Mouse (Mus musculus): Measurements from ENCODE around the gene Clec4a1. TPM values are rescaled to one million over a fixed set of nuclear protein-coding genes. Genes with fewer than 3 reads are reported as not detected.

Gene Clec4a1
- polyA plus RNA-seq (2014; fragmentation: Nextera tagmentation; extraction: Ambion mirVana) = 0.70 and 0.72 TPM in 2 replicates

DNA sequence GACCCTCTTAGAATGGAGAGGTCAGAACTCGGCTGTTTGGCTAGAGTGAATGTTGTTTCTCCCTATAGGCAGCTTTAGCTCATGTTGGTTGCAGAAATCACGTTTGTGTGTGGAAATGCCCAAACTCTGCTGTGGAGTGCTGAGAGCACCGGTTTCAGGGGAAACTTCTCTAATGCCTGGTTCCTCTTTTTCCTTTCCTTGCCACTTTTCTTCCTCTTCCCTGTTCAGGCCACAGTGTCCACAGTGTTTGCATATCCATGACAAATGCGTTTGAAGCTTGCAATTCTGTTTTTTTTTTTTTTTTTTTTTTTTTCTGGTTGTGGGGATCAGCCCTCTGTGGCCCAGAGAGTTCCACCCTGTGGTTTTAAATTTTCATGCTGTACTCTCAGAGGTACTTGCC, at the start of gene Clec4a1:
Gene Clec4a1, plus strand, starts transcription at position 398 of the 400 bp plus-strand sequence.
- Histone ChIP-seq H3K9me3 (ENCODE audit: control insufficient read depth, low read length) (no peaks in the 10 kb centered on the region), H3K27me3 (ENCODE audit: control insufficient read depth, insufficient read depth, low read length) (no peaks in the 10 kb centered on the region), H3K27ac (ENCODE audit: low read depth, low read length) (no peak within 1 kb of the TSS), H3K4me2 (ENCODE audit: low read depth) (no peak within 1 kb of the TSS), H3K4me1 (ENCODE audit: control insufficient read depth, insufficient read depth, low read length) (no peaks in the 10 kb centered on the region), H3K9ac (ENCODE audit: low read length) (no peak within 1 kb of the TSS), H3K36me3 (ENCODE audit: control insufficient read depth, insufficient read depth, low read length) (no peaks in the 10 kb centered on the region), H3K4me3 (ENCODE audit: low read depth, low read length) (no peak within 1 kb of the TSS)
- DNase-seq (ENCODE audit: low spot score) (no peak), ATAC-seq (ENCODE audit: insufficient read depth, low FRiP score, low TSS enrichment) (no peak)
- 64% methylated on average over 4 of the region's 4 CpGs for WGBS

- H3K9ac ChIP-seq (ENCODE audit: low read length) = no peak overlapping the region
- ATAC-seq (ENCODE audit: insufficient read depth, low FRiP score, low TSS enrichment) = no peak
Observed at GRCm38 (mm10) chr6:122872800-122873199, 48.8 kb upstream of the Clec4a1 start.

GRCm38 (mm10) chr6:122873871-122874719, 47.6 kb upstream of the Clec4a1 start, which contains the start of gene Necap1:
TSS of gene Necap1 (plus strand) at chr6:122874474.
- Histone ChIP-seq H3K9me3 (ENCODE audit: control insufficient read depth, low read length) (no peaks in the 10 kb centered on the region), H3K9ac (ENCODE audit: low read length) (peak within 1 kb of the TSS; percentile 82), H3K36me3 (ENCODE audit: control insufficient read depth, insufficient read depth, low read length) (no peaks in the 10 kb centered on the region; the same call in 1 of the 2 replicates), H3K4me2 (ENCODE audit: low read depth) (peak within 1 kb of the TSS; percentile 55), H3K4me3 (ENCODE audit: low read depth, low read length) (peak within 1 kb of the TSS; percentile 89), H3K27ac (ENCODE audit: low read depth, low read length) (peak within 1 kb of the TSS; percentile 73), H3K27me3 (ENCODE audit: control insufficient read depth, insufficient read depth, low read length) (no peaks in the 10 kb centered on the region), H3K4me1 (ENCODE audit: control insufficient read depth, insufficient read depth, low read length) (peaks cover 5% of the 10 kb centered on the region; the same call in 1 of the 2 replicates)
- ATAC-seq (ENCODE audit: insufficient read depth, low FRiP score, low TSS enrichment) (peak; percentile 97), DNase-seq (ENCODE audit: low spot score) (peak; percentile 96)
- 9% methylated on average over 43 of the region's 43 CpGs for WGBS

More at GRCm38 (mm10) chr6:122872800-122873199, 48.8 kb upstream of the Clec4a1 start:
- WGBS = 93% methylated on average over 5 of the region's 5 CpGs
- Histone ChIP-seq H3K27ac (ENCODE audit: low read depth, low read length) (no peak overlapping the region), H3K4me1 (ENCODE audit: control insufficient read depth, insufficient read depth, low read length) (peaks cover 5% of the 10 kb centered on the region; the same call in 1 of the 2 replicates), H3K4me2 (ENCODE audit: low read depth) (no peak overlapping the region), H3K27me3 (ENCODE audit: control insufficient read depth, insufficient read depth, low read length) (no peaks in the 10 kb centered on the region), H3K9me3 (ENCODE audit: control insufficient read depth, low read length) (no peaks in the 10 kb centered on the region), H3K36me3 (ENCODE audit: control insufficient read depth, insufficient read depth, low read length) (no peaks in the 10 kb centered on the region), H3K4me3 (ENCODE audit: low read depth, low read length) (no peak overlapping the region)
- no peak for DNase-seq (ENCODE audit: low spot score)

GRCm38 (mm10) chr6:122874720-122875389, 46.8 kb upstream of the Clec4a1 start:
- Histone ChIP-seq H3K27me3 (ENCODE audit: control insufficient read depth, insufficient read depth, low read length) (no peaks in the 10 kb centered on the region), H3K9me3 (ENCODE audit: control insufficient read depth, low read length) (no peaks in the 10 kb centered on the region), H3K36me3 (ENCODE audit: control insufficient read depth, insufficient read depth, low read length) (no peaks in the 10 kb centered on the region; the same call in 1 of the 2 replicates), H3K27ac (ENCODE audit: low read depth, low read length) (peak overlapping the region; percentile 73), H3K4me2 (ENCODE audit: low read depth) (peak overlapping the region; percentile 55), H3K4me1 (ENCODE audit: control insufficient read depth, insufficient read depth, low read length) (peaks cover 5% of the 10 kb centered on the region; the same call in 1 of the 2 replicates), H3K4me3 (ENCODE audit: low read depth, low read length) (peak overlapping the region; percentile 89), H3K9ac (ENCODE audit: low read length) (peak overlapping the region; percentile 82)
- 0% methylated on average over 31 of the region's 31 CpGs for WGBS
- DNase-seq (ENCODE audit: low spot score) (no peak), ATAC-seq (ENCODE audit: insufficient read depth, low FRiP score, low TSS enrichment) (peak; percentile 66)

- H3K9me3 ChIP-seq (ENCODE audit: control insufficient read depth, low read length) = no peaks in the 10 kb centered on the region
- DNase-seq (ENCODE audit: low spot score) (no peak), ATAC-seq (ENCODE audit: insufficient read depth, low FRiP score, low TSS enrichment) (no peak)
- H3K27ac ChIP-seq (ENCODE audit: low read depth, low read length) = no peak overlapping the region
- 97% methylated on average over 7 of the region's 7 CpGs for WGBS
- H3K4me3 ChIP-seq (ENCODE audit: low read depth, low read length) = no peak overlapping the region
- no peak overlapping the region for H3K9ac ChIP-seq (ENCODE audit: low read length)
- peaks cover 16% of the 10 kb centered on the region for H3K36me3 ChIP-seq (ENCODE audit: control insufficient read depth, insufficient read depth, low read length)
- H3K27me3 ChIP-seq (ENCODE audit: control insufficient read depth, insufficient read depth, low read length) = no peaks in the 10 kb centered on the region
- H3K4me2 ChIP-seq (ENCODE audit: low read depth) = no peak overlapping the region
- H3K4me1 ChIP-seq (ENCODE audit: control insufficient read depth, insufficient read depth, low read length) = peaks cover 5% of the 10 kb centered on the region; the same call in 1 of the 2 replicates
Observed at GRCm38 (mm10) chr6:122879141-122879735, 42.4 kb upstream of the Clec4a1 start.

DNA sequence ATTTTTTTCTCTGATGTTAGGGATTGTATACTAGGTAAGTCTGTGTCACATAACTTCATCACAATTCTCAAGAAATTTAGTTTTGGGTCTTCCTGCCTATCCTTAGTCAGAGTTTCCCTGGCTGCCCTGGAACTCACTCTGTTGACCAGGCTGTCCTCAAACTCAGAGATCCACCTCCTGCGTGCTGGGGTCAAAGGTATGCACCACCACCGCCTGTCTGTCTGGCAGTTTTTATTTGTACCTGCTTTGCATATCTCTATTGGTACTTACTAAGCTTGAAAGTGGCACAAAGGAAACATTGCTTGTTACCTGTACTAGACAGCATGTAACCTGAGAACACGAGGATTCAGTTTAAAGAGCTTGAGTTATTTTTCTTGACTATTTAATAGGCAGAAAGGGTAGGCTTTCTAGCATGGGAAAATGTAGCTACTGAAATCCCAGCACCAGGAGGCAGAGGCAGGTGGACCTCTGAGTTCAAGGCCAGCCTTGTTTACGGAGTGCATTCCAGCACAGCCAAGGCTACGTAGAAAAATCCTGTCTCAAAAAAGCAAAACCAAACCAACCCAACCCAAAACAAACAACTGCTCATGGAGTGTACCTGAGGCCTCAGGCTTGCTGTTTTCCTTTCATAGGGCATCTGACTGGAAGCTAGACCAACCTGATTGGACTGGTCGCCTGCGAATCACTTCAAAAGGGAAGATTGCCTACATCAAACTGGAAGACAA, 41.7 kb upstream of the Clec4a1 start:
- DNase-seq (ENCODE audit: low spot score) (no peak), ATAC-seq (ENCODE audit: insufficient read depth, low FRiP score, low TSS enrichment) (no peak)
- H3K4me1 ChIP-seq (ENCODE audit: control insufficient read depth, insufficient read depth, low read length) = peaks cover 5% of the 10 kb centered on the region; the same call in 1 of the 2 replicates
- no peaks in the 10 kb centered on the region for H3K9me3 ChIP-seq (ENCODE audit: control insufficient read depth, low read length)
- no peak overlapping the region for H3K27ac ChIP-seq (ENCODE audit: low read depth, low read length)
- H3K27me3 ChIP-seq (ENCODE audit: control insufficient read depth, insufficient read depth, low read length) = no peaks in the 10 kb centered on the region
- no peak overlapping the region for H3K4me3 ChIP-seq (ENCODE audit: low read depth, low read length)
- no peak overlapping the region for H3K9ac ChIP-seq (ENCODE audit: low read length)
- peaks cover 18% of the 10 kb centered on the region for H3K36me3 ChIP-seq (ENCODE audit: control insufficient read depth, insufficient read depth, low read length)
- 92% methylated on average over 7 of the region's 7 CpGs for WGBS
- H3K4me2 ChIP-seq (ENCODE audit: low read depth) = no peak overlapping the region

GRCm38 (mm10) chr6:122881287-122881686, 40.4 kb upstream of the Clec4a1 start:
- DNase-seq (ENCODE audit: low spot score) = no peak
- Histone ChIP-seq H3K4me1 (ENCODE audit: control insufficient read depth, insufficient read depth, low read length) (no peaks in the 10 kb centered on the region), H3K36me3 (ENCODE audit: control insufficient read depth, insufficient read depth, low read length) (peaks cover 19% of the 10 kb centered on the region), H3K4me3 (ENCODE audit: low read depth, low read length) (no peak overlapping the region), H3K9me3 (ENCODE audit: control insufficient read depth, low read length) (no peaks in the 10 kb centered on the region), H3K9ac (ENCODE audit: low read length) (no peak overlapping the region), H3K4me2 (ENCODE audit: low read depth) (no peak overlapping the region), H3K27me3 (ENCODE audit: control insufficient read depth, insufficient read depth, low read length) (no peaks in the 10 kb centered on the region), H3K27ac (ENCODE audit: low read depth, low read length) (no peak overlapping the region)
- no peak for ATAC-seq (ENCODE audit: insufficient read depth, low FRiP score, low TSS enrichment)
- WGBS = 95% methylated on average over 12 of the region's 12 CpGs

DNA sequence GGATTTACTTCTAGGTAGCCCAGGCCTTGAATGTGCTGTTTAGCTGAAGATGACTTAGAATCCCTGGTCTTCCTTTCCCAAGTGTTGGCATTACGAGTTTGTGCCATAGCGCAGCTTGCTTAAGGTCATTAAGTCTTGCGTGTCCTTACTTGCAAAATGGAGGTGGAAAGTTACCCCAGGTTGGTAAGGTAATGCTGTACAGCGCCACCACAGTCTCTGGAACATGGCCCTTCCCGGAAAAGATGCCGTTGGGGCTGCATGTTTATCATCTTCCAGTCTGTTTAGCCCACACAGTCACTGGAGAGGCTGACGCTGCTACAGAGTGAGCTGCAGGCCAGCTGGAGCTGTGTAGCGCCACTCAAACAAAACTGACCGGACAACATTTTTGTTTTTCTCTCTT, 38.0 kb upstream of the Clec4a1 start:
- H3K36me3 ChIP-seq (ENCODE audit: control insufficient read depth, insufficient read depth, low read length) = peaks cover 30% of the 10 kb centered on the region
- DNase-seq (ENCODE audit: low spot score) (no peak), ATAC-seq (ENCODE audit: insufficient read depth, low FRiP score, low TSS enrichment) (no peak)
- no peak overlapping the region for H3K4me3 ChIP-seq (ENCODE audit: low read depth, low read length)
- H3K9me3 ChIP-seq (ENCODE audit: control insufficient read depth, low read length) = no peaks in the 10 kb centered on the region
- no peak overlapping the region for H3K9ac ChIP-seq (ENCODE audit: low read length)
- 93% methylated on average over 9 of the region's 9 CpGs for WGBS
- H3K27me3 ChIP-seq (ENCODE audit: control insufficient read depth, insufficient read depth, low read length) = no peaks in the 10 kb centered on the region
- H3K4me1 ChIP-seq (ENCODE audit: control insufficient read depth, insufficient read depth, low read length) = no peaks in the 10 kb centered on the region
- H3K27ac ChIP-seq (ENCODE audit: low read depth, low read length) = no peak overlapping the region
- H3K4me2 ChIP-seq (ENCODE audit: low read depth) = no peak overlapping the region

All from neural tube, embryonic 11.5 days (tissue).